Mouse (Mus musculus) yolk sac, embryonic 10.5 days (tissue): Measurements from ENCODE around the gene Aldh1a1.
"Not testable (repeated sequence)": the region's sequence is repeated elsewhere in the genome, so short reads cannot be mapped to it uniquely, and the experiment has no call there.

ENCODE experiments used
- DNase-seq: peaks from one replicate; pipeline ENCODE4 v3.0.0-alpha.2; 2017; ENCODE audit warnings: low spot score

Gene Aldh1a1

DNA sequence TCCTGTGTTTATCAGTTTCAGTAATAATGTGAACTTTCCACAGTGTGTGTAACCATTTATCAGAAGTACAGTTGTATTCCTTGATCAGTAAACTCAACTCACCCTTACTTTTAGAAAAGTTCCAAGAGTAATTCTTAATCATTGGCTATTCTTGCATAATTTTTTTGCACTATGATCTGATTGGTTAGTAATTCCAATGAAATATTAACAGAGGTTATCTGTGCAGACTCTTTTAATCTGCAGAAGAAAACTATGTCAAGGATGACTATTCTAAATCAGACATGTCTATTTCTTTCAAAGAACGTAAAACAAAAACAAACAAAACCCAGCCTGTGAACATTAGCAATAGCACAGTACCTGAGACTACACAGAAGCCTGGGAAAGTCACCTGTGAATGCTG, 62.9 kb downstream of the Aldh1a1 start:
- DNase-seq, result no peak

GRCm38 (mm10) chr19:20557211-20557610, 64.7 kb downstream of the Aldh1a1 start:
- DNase-seq, result no peak

DNA sequence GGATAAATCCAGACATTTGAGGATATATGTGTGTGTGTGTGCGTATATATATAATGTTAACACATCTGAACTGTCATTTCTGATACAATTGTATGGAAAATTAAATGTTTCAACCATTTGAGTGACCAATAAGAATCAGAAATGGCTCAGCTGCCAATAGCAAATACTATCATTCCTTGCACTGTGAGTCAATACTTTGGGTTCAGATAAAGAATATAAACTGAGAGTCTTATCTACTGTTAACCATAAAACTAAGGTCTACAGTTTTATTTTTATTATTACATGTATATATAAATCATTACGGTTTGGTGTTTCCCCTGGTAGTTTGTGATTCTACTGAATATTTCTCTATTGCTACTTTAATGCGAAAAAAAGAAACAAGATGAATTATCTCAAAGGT, 65.6 kb downstream of the Aldh1a1 start:
- no peak for DNase-seq

DNA sequence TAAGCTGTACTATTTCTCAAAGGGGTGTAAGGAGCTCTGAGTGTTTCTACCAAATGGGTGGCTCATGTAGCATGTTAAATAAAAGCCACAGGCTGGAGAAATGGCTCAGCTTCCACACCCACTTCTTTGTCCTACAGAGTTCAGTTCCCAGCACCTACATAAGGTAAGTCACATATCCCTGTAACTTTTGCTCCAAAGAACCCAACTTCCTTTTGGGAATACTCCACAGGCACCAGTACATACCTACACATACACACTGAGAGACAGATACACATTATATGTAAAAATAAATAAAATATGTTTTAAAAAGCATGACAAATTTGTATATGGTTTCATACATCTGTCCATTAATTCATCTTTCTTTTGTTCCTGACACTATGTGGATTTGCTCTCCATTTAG, 66.0 kb downstream of the Aldh1a1 start:
- no peak for DNase-seq

- no peak for DNase-seq
These were observed 66.4 kb downstream of the Aldh1a1 start for GRCm38 (mm10) chr19:20558952-20559351.

DNA sequence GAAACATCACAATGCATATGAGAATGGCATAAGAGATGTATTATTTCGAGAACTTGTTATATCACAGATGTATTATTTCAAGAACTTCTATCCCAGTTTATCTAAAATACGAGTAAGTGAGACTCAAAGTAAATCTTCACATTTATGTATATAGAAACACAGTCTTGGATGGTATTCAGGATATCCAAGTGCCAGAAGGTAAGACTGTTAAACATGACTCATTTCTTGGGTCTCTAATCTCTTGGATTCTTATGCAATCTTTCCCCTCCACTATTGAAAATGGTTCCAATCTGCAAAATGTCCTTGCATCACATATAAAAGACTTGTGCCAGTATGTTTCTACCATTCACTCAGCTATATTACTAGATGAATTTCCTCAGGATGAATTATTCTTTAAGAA, 67.4 kb downstream of the Aldh1a1 start:
- DNase-seq, result no peak

- no peak for DNase-seq
These were observed 69.9 kb downstream of the Aldh1a1 start for GRCm38 (mm10) chr19:20562396-20562795.

- DNase-seq, result no peak
These were observed 73.8 kb downstream of the Aldh1a1 start for GRCm38 (mm10) chr19:20566294-20566693.

- DNase-seq, result no peak
These were observed 74.5 kb downstream of the Aldh1a1 start for GRCm38 (mm10) chr19:20567039-20567438.

DNA sequence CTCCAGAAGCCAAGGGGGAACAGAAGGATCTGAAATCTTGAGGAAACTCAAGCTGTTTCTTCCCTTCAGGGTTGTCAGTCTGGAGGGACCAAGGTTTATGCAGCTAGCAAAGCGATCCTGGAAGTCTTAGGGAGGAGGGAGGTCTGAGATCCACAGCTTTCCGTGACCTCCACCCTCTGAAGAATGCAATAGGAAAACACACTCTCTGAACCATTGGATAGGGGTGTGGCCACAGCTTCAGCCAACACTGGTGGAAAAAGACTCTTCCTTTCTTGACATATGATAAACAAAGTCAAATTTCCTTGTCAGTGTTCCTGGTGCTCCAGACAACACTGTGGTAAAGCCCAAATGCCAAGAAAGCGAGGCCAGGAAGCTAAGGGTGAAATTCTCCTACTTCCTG, 84.5 kb downstream of the Aldh1a1 start:
- DNase-seq, result no peak

DNA sequence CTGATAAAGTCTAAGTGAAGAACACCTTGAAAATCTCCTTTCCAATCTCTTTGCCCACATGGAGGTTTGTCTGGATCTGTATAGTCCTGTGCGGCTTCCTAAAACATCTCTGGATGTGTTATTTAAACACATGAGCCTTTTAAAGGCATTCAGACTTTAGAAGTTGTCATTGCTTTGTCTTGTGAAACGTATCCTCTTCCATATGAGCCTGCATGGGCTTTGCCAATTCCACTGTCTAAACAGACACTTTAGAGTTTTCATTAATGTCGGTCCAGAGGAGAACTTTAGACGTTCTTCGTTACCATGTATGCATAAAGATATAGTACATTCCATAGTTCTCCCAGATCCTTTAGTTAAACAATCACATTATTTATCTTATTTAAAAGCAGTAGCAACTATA, 84.9 kb downstream of the Aldh1a1 start:
- no peak for DNase-seq

DNA sequence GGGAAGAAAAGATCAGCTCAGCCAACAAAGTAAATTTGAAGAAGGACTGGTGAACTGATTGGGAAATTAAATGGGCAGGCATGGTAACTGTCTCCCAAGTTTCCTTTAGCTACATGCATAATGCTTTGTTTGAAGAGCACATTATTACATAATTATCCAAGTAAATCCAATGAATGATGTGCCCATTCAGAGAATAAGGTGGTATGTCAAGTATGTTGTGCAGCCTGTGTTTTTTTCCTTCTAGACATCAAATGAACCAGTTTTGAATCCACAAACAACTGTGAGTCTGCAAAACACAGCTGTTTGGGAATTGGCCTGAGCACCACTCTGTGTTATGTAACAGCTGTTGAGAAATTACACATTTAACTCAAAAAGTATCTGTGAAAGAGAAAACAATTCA, 107.4 kb downstream of the Aldh1a1 start:
- no peak for DNase-seq

- peak; percentile 4 for DNase-seq
These were observed 109.2 kb downstream of the Aldh1a1 start for GRCm38 (mm10) chr19:20601739-20602138.

- DNase-seq, result no peak
These were observed 110.7 kb downstream of the Aldh1a1 start for GRCm38 (mm10) chr19:20603212-20603611.

DNA sequence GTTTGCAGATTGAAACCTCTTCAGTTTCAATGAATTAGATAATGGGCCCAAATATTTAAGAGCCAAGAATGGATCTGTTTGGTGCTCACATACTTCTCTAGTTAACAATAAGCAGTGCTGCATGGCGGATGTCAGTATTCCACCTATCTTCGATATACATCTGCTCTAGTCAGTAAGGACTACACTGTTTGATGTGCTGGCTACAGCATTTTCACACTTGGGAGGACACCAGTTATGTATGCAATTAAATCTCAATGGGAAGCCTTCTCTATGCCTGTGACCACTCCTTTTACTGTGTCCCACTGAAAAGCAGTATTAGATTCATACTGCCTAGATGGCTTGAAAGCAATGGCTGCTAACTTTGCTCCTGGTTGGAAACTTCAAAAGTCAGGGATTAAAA, 111.4 kb downstream of the Aldh1a1 start:
- no peak for DNase-seq

- DNase-seq, result no peak
These were observed 121.9 kb downstream of the Aldh1a1 start for GRCm38 (mm10) chr19:20614252-20614930.

- DNase-seq, result no peak
These were observed 129.9 kb downstream of the Aldh1a1 start for GRCm38 (mm10) chr19:20622434-20622833.

DNA sequence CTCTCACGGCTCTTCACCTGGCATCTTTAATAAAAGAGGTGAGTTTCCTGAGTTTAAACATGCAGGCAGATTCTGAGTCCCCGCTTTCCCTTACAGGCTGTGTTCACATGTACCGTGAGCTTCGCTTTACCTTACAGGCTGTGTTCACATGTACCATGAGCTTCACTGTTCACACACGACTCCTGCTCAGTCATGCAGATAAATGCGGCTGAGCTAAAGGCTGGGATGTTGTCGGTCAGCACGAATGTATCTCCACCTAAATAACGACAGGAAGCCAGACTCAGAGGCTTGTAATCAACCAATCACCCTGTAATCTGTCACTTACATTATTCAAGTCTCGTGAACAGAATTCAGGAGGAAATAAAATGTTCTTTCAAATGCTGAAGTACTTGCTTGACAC, 130.9 kb downstream of the Aldh1a1 start:
- DNase-seq, result no peak

DNA sequence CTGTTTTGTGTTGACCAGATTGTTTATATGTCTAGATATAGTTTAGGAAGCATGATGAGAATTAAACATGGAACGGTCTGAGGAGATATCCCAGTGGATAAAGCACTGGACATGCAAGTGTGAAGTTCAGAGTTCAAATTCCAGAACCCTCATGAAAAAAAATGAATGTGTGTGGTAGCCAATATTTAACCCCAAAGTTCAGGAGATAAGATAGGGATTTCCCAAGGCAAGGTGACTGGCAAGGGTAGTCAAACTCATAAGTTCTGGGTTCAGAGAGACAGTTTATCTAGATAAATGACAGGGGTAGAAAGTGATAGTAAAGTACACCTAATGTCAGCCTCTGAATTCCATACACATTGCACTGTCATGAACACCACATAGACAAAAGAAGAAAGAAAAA, 138.5 kb downstream of the Aldh1a1 start:
- DNase-seq, result no peak

- DNase-seq, result no peak
These were observed 141.6 kb downstream of the Aldh1a1 start for GRCm38 (mm10) chr19:20633876-20634691.

DNA sequence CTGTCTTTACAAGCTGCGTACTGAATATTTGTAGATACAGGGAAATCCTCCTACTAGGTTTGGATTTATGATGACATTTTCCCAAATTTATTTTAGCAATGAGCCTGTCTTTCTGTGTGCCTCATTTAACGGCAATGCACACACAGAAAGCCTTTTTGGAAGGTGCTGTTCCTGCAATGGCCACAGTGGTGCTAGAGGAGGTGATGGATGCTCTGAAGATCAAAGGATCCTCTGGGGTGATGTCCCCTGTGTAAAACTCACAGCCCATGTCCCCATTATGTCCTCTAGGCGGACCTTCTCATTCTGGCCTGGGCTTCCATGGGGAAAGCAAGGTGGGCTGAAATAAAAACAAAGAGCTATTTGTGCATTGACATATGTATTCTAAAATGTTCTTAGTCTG, 151.8 kb downstream of the Aldh1a1 start:
- no peak for DNase-seq

DNA sequence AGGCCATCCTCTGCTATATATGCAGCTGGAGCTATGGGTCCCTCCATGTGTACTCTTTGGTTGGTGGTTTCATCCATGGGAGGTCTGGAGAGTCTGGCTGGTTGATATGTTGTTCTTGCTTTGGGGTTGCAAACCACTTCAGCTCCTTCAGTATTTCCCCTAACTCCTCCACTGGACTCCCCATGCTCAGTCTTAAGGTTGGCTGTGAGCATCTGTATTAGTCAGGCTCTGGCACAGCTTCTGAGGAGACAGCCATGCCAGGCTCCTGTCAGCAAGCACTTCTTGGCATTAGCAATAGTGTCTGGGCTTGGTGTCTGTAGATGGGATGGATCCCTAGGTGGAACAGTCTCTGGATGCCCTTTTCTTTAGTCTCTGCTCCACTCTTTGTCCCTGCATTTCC, 155.0 kb downstream of the Aldh1a1 start:
- not testable (repeated sequence) for DNase-seq

DNA sequence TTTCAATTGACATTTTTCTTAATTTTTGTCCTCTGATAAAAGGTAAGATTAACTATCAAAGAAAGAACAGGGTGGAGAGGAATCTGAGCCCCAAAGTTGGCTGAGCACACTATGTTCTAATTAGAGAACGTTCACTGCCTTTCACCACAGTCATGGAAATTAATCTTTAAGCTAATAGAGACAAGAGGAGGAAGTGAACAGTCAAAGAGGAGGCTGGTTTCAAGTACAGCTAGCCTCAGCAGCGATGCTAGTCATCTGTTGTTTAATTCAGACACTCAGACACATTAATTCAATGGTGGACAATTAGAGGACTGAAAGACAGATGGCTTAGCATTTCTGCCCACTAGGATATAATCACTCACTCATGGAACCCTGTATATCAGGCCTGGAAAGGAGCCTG, 157.5 kb downstream of the Aldh1a1 start:
- DNase-seq, result no peak
